Mouse (Mus musculus): ENCODE results near the gene Mier3.

GRCm38 (mm10) chr13:111685751-111686462 lies 5.1 kb downstream of the Mier3 start:
- TF ChIP-seq EP300 (IDR thresholded peaks at IDR 0.05; ENCODE audit: insufficient read depth, low read depth, low read length), result no peak
- no peak for TF ChIP-seq CTCF (IDR thresholded peaks at IDR 0.05)

Measured in heart, adult 2 months (tissue).